Mouse (Mus musculus): Measurements from ENCODE around the gene Zeb2. TPM values are rescaled to one million over a fixed set of nuclear protein-coding genes. Genes with fewer than 3 reads are reported as not detected.

Zeb2 gene
- total RNA-seq, 1 experiment from 2014 or later, result 71.9 TPM

DNA sequence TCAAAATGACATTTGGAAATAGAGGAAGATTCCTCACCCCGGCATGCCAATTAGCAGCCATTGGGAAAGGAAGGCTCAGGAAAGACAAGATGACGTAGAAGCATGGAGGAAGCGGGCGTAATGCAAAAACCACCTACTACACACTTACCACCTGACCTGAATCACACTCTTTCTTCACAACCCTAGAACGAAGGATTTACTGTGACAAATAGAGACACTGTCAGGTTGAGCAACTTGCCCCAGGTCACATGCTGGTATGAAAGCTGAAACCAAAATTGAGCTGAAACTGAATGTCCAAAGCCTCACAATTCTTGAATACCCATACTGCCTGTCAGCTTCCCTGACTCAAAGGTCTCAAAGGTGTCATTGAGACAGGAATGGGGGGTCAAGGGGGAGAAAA lies 31.5 kb downstream of the Zeb2 start:
- ATAC-seq (replicated peaks in 1 of 2; ENCODE audit: insufficient read depth in 1 of 2, low FRiP score in 2 of 2, low TSS enrichment in 1 of 2, low read depth in 1 of 2, poor library complexity in 2 of 2, severe bottlenecking in 2 of 2), result peak in 1 of 2 experiments; percentile 46; a peak in 1 of 4 replicates

GRCm38 (mm10) chr2:45083042-45083441 lies 34.2 kb downstream of the Zeb2 start:
- ATAC-seq (replicated peaks in 1 of 2; ENCODE audit: insufficient read depth in 1 of 2, low FRiP score in 2 of 2, low TSS enrichment in 1 of 2, low read depth in 1 of 2, poor library complexity in 2 of 2, severe bottlenecking in 2 of 2), result no peak

DNA sequence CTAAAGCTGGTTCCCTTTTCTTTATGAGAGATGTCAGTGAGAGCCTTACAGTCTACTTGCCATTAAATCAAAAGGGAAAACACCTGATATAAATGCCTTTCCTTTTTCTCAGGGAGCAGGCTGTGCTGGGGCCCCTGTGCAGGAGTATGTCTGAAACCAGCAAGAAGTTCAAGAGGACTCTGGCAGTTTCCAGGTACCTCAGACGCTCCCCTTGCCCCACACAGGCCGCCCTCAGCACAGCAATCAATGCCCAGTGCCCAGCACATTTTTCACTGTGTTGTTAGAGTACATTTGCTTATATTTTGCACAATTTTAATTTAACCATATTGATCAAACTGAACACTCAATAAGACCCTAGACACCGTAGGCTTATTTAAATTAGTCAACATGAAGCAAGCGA lies 35.6 kb downstream of the Zeb2 start:
- peak; percentile 34 to 80; a peak in 3 of 4 replicates for ATAC-seq (replicated peaks in 1 of 2; ENCODE audit: insufficient read depth in 1 of 2, low FRiP score in 2 of 2, low TSS enrichment in 1 of 2, low read depth in 1 of 2, poor library complexity in 2 of 2, severe bottlenecking in 2 of 2)

DNA sequence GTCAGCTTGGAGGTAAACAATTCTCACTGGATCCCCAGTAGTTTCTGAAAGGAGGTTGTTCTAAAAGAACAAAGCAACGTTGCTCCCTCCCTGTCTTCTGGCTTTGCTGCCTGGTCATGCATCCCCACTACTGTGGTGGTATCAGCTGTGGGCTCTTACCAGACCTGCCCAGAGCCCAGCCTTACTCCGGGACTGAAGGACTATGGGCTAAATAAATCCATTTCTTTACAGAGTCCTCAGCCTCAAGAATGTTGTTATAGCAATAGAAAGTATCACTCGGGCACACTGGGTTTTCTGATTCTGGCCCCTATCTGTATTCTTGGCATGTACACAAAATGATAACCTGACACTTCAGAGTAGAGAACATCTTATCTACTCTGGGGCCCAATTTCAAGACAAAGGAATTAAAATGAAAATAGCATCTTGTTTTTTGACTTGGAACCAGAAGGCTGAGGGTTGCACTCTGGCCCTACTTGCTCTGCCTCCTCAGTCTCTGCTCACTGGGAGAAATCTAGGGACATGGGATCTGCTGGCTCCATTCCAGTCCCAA lies 39.2 kb downstream of the Zeb2 start:
- no peak for ATAC-seq (replicated peaks in 1 of 2; ENCODE audit: insufficient read depth in 1 of 2, low FRiP score in 2 of 2, low TSS enrichment in 1 of 2, low read depth in 1 of 2, poor library complexity in 2 of 2, severe bottlenecking in 2 of 2)

- ATAC-seq (replicated peaks in 1 of 2; ENCODE audit: insufficient read depth in 1 of 2, low FRiP score in 2 of 2, low TSS enrichment in 1 of 2, low read depth in 1 of 2, poor library complexity in 2 of 2, severe bottlenecking in 2 of 2), result no peak
Measured at GRCm38 (mm10) chr2:45077383-45077782, 39.8 kb downstream of the Zeb2 start.

- ATAC-seq (replicated peaks in 1 of 2; ENCODE audit: insufficient read depth in 1 of 2, low FRiP score in 2 of 2, low TSS enrichment in 1 of 2, low read depth in 1 of 2, poor library complexity in 2 of 2, severe bottlenecking in 2 of 2), result no peak
Measured at GRCm38 (mm10) chr2:45073025-45073424, 44.2 kb downstream of the Zeb2 start.

DNA sequence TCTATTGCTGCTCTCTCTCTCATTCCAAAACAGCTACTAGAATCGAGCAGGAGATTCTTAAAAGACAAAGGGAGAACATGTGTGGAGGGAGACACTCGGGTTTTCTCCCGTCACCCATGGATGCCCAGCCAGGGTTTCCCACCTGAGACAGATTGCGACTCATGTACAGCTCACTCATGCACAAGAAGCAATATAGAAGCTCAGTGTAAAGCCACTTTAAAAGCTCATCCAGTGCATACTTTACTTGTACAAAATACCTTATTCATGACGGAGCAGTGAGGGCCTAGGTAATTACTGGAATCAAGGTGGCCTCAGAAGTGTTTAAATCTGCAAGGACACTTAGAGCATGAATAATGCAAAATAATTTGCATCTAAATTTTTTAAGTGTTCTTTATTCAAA lies 45.9 kb downstream of the Zeb2 start:
- no peak for ATAC-seq (replicated peaks in 1 of 2; ENCODE audit: insufficient read depth in 1 of 2, low FRiP score in 2 of 2, low TSS enrichment in 1 of 2, low read depth in 1 of 2, poor library complexity in 2 of 2, severe bottlenecking in 2 of 2)

DNA sequence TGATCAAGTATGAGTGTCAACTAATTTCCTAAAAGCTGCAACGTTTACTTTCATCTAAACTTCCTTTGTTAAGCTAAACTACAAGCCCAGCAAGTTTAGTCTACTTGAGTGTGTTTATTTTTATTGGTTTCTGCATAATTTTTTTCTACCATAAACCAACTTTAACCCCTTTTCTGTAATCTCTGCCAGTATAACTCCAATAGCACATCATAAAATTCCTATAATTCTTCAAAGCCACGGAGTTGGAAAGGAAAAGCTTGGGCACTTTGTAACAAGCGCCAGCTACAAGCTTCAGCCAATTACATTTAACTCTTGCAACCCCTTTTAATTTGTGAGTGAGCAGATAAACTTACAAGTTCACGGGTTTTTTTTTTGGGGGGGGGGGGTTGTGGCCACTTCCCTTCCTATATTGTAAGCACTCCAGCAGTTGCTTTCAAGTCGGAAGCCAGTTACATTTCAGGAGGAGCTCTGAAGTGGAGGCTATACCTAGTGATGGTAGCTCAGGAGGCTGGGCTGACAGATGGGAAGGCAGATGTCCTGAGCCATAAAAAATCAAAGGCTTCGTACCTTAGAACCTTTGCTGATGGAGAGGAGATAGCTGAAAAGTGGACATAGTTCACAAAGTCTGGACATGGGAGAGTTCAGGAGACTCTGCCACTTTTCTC lies 46.5 kb downstream of the Zeb2 start:
- no peak for ATAC-seq (replicated peaks in 1 of 2; ENCODE audit: insufficient read depth in 1 of 2, low FRiP score in 2 of 2, low TSS enrichment in 1 of 2, low read depth in 1 of 2, poor library complexity in 2 of 2, severe bottlenecking in 2 of 2)

DNA sequence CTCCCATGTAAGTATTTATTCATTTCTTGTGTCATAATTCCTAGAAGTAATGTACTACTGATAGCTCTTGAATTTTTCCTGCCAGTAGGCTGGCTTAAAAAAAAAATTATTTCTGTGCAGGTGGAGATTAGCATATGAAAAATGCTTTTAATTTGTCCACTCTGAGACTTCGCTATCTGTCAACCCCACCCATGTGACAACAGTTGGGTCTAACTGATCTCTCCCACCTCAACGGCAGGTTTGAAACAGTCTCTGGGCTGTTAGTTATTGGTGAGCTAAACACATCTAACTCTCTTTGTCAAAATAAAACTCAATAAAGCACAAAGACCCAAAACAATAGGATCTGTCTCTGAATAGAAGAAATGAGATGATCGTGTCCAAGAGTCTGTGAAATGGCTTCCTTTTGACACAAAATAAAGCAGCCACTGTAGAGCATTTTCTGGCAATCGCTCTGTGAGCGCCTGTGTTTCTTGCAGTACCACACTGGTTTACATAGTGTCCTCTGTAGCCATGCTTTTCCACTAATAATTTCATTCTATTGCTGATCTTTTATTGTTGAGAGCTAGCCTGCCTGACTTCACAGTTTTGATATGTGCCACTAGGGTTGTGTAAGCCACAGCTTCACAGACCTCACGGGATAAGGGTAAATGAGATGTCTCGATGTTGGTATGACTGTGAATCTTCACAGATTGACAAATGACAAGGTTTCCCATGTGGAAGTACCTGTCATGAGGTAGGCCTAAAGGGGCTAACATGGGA lies 48.2 kb downstream of the Zeb2 start:
- ATAC-seq (replicated peaks in 1 of 2; ENCODE audit: insufficient read depth in 1 of 2, low FRiP score in 2 of 2, low TSS enrichment in 1 of 2, low read depth in 1 of 2, poor library complexity in 2 of 2, severe bottlenecking in 2 of 2), result peak in 1 of 2 experiments; percentile 16; a peak in 1 of 4 replicates

- no peak for ATAC-seq (replicated peaks in 1 of 2; ENCODE audit: insufficient read depth in 1 of 2, low FRiP score in 2 of 2, low TSS enrichment in 1 of 2, low read depth in 1 of 2, poor library complexity in 2 of 2, severe bottlenecking in 2 of 2)
Measured at GRCm38 (mm10) chr2:45067116-45067515, 50.1 kb downstream of the Zeb2 start.

DNA sequence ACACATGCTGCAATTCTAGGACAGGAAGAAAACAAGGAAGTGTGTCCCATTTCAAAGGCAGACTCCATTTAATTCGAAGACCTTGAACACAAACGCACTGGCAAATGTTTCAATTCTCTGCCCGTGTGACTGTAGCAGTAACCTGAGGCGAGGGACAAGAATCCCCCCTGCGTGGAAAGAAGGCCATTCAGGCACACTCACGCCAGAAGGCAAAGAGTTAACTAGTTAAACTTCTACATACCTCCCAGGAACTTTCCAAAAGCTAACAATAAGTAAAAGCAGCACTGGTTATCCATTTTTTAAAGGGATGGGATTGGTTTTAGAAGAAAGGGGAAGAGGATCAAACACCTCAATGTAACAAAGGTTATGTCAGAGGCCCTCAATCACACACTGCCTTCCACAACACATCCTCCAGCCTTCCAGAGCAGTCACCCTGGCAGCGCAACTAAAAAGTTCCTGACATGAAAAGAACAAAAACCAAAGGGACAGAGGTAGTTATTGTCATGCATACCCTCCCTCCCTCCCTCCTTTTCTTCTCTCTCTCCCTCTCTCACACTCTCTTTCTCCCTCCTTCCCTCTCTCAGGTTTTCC lies 53.8 kb downstream of the Zeb2 start:
- ATAC-seq (replicated peaks in 1 of 2; ENCODE audit: insufficient read depth in 1 of 2, low FRiP score in 2 of 2, low TSS enrichment in 1 of 2, low read depth in 1 of 2, poor library complexity in 2 of 2, severe bottlenecking in 2 of 2), result no peak

- no peak for ATAC-seq (replicated peaks in 1 of 2; ENCODE audit: insufficient read depth in 1 of 2, low FRiP score in 2 of 2, low TSS enrichment in 1 of 2, low read depth in 1 of 2, poor library complexity in 2 of 2, severe bottlenecking in 2 of 2)
Measured at GRCm38 (mm10) chr2:45062136-45062535, 55.1 kb downstream of the Zeb2 start.

DNA sequence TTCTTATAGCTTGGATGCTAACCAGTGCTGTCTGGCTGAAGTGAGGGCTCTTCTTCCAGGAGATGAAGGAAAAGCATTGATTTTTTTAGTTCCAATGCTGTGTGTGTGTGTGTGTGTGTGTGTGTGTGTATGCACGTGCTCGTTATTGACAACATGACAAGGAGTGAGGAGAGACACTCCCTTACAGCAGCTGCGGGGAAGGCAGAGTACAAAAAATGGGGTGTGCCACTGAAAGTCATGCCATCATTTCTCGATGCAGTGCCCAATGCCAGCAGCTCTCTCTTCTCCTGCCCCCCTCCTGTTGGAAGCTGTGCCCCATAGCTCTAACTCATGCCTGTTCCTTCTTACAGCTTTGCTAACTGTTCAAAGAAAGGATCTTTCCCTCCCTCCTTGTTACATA lies 56.4 kb downstream of the Zeb2 start:
- no peak for ATAC-seq (replicated peaks in 1 of 2; ENCODE audit: insufficient read depth in 1 of 2, low FRiP score in 2 of 2, low TSS enrichment in 1 of 2, low read depth in 1 of 2, poor library complexity in 2 of 2, severe bottlenecking in 2 of 2)

- ATAC-seq (replicated peaks in 1 of 2; ENCODE audit: insufficient read depth in 1 of 2, low FRiP score in 2 of 2, low TSS enrichment in 1 of 2, low read depth in 1 of 2, poor library complexity in 2 of 2, severe bottlenecking in 2 of 2), result no peak
Measured at GRCm38 (mm10) chr2:45060202-45060601, 57.0 kb downstream of the Zeb2 start.

GRCm38 (mm10) chr2:45059599-45059998 lies 57.6 kb downstream of the Zeb2 start:
- ATAC-seq (replicated peaks in 1 of 2; ENCODE audit: insufficient read depth in 1 of 2, low FRiP score in 2 of 2, low TSS enrichment in 1 of 2, low read depth in 1 of 2, poor library complexity in 2 of 2, severe bottlenecking in 2 of 2), result no peak

- no peak for ATAC-seq (replicated peaks in 1 of 2; ENCODE audit: insufficient read depth in 1 of 2, low FRiP score in 2 of 2, low TSS enrichment in 1 of 2, low read depth in 1 of 2, poor library complexity in 2 of 2, severe bottlenecking in 2 of 2)
Measured at GRCm38 (mm10) chr2:45059010-45059409, 58.2 kb downstream of the Zeb2 start.

GRCm38 (mm10) chr2:45058183-45058582 lies 59.0 kb downstream of the Zeb2 start:
- ATAC-seq (replicated peaks in 1 of 2; ENCODE audit: insufficient read depth in 1 of 2, low FRiP score in 2 of 2, low TSS enrichment in 1 of 2, low read depth in 1 of 2, poor library complexity in 2 of 2, severe bottlenecking in 2 of 2), result no peak

GRCm38 (mm10) chr2:45056856-45057562 lies 60.2 kb downstream of the Zeb2 start:
- no peak for ATAC-seq (replicated peaks in 1 of 2; ENCODE audit: insufficient read depth in 1 of 2, low FRiP score in 2 of 2, low TSS enrichment in 1 of 2, low read depth in 1 of 2, poor library complexity in 2 of 2, severe bottlenecking in 2 of 2)

All from hematopoietic stem cell, adult 5-6 weeks (primary cell).